Mouse (Mus musculus) spleen, adult 12 weeks (tissue): ENCODE results near the gene Timp3.
A peak's percentile ranks its signal among the peaks of the same experiment; 100 is the strongest.

ENCODE experiments used
- DNase-seq: peaks from one replicate; pipeline ENCODE4 v3.0.0; 2022; ENCODE audit warnings: low spot score

Gene Timp3

DNA sequence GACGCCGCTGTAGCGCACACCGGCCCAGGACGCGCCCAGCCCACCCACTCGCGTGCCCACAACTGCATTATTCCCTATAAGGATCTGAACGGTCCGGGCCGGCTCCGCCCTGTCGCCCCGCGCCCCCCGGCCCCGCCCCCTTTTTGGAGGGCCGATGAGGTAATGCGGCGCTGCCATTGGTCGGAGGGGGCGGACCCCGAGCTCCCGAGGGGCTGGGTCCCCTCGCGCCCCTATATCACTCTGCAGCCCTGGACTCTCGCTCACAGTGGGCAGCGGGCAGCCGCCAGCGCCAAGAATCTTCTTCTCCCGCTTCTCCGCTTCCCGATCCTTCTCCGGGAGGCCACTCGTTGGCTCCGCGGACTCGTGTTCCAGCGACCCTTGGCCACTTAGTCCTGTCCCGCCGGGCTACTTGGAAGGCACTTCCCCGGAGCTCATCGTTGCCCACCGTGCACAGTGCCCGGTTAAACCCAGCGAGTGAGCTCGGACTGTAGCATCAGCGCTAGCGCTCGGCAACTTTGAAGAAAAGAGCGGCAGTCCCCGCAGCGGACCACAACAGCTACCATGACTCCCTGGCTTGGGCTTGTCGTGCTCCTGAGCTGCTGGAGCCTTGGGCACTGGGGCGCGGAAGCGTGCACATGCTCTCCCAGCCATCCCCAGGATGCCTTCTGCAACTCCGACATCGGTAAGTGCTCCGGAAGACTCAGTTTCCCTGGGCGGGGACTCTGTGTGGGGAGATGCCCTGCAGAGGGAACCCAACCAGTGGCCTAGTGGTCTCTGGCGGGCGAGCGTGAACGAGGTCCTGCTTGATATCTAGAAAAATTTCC, at the start of gene Timp3:
Timp3 (plus strand) TSS at position 80 of the 824 bp plus-strand sequence.
- DNase-seq = no peak

DNA sequence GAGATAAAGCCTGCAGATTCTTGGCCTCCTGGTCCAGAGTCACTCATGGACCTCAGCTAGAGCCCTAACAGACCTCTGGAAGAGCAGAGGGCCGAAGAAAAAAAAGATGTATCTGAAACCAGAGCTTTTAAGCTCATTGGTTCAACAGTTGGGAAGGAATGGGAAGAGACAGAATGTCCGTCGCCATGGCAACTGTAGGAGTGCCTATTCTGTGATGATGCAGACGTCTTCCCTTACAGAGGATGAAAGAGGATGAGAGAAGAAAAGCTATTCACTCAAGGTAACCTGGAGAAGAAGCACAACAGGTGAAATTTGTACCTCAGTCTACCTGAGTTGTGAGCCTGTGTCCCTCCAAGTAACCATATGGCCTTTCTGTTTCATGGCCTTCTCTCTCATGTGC, 44.0 kb upstream of the Timp3 start:
- no peak for DNase-seq

DNA sequence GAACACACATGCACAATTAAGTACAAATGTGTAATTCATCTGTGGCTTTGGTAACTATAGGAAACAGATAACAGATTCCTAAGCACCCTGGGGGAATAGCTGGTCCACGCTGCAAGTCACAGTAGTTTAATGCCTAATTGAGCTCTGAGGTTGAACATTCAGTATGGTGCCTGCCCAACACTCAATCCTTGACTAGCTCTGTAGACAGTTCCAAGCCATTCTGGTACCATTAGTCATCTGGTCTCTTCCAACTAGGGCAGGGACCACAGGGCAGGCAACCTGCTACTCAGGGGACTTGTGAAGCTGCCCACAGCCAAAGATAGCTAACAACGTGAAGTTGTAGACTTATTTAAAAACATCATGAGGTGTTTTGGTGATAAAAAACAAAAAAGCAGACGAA, 43.1 kb upstream of the Timp3 start:
- no peak for DNase-seq

DNA sequence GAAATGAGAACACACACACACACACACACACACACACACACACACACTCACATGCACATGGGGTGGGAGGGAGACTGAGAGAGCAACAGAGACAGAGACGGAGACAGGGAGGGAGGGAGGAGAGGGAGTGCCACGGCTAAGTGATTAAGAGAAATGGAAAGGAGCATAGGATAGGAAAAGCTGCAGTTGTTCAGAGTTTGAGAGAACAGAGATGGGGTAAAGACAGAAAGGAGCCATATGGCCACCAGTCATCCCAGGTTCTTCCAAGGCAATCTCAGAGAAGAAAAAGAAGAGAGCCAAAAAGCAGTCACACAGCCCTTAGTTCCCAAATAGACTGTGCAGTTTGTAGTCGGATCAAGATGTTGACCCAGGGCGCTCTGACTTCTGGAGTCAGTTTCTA, 42.1 kb upstream of the Timp3 start:
- DNase-seq = no peak

DNA sequence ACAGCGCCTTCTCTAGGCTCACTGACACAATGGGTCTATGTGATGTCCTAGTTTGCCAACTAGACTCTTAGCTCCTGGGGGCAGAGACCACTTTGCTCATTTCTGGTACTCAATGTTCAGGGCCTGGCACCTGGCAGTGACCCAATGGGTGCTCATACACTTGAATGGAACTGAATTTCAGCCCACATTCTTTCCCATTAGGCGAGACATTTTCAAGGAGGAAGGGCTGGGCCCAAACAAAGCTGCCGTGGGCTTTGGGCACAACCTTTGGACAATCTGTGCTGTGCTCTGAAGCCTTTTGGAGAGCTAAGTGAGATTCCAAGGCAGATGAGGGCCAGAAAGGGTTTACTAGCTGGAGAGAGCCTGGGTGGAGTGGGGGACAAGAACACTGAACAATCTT, 41.2 kb upstream of the Timp3 start:
- no peak for DNase-seq

DNA sequence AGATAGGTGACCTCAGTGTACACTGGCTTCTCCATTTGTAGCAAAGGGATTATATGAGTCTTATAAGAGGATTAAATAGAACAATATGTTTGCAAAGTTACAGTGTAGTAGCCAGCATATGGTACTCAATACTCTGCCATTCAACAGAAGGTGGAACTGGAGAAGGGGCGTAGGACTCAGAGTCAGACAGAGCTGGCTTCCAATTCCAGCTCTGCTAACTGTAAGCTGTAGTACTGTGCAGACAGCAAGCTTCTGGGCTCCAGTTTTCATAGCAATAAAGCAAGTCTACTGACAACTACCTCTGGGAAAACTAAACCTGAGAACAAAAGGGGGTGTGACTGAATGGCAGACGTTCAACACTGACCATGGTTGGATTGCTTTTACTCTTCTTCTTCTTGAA, 38.4 kb upstream of the Timp3 start:
- no peak for DNase-seq

DNA sequence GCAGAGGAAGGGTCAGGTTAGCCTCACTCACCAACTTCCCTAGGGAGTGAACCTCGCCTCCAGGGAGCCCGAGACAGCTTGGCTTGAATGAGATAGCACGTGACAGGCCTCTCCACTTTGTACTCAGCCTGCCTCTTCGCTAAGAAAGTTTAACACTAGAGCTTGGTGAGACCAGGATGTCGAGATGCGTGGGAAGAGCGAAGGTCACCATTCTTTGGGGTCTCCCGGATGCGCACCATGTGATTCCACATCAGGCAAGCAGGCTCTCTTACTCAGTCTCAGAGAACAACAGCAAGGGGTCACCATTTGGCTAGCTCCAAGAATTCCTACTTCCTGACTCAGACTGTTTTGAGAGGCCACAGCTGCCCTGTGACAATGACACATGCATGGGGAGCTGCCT, 35.6 kb upstream of the Timp3 start:
- no peak for DNase-seq

DNA sequence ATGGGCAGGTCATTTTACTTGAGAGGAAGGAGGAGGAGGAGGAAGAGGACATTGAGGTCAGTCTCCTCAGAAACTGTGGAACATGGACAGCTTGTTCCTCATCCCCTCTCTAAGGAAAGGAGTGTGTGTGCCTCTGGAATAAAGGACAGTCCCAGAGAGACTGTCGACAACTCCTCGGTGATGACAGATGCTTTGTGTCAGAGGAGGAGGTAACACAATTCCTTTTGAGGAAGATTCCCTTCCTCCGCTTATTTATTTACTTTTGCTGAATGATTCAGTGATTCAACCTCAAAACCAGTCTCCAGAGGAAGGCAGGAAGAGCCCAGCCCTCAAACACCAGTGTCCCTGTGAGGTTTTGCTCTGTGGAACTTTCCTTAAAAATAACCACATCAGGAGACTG, 29.9 kb upstream of the Timp3 start:
- DNase-seq = no peak

DNA sequence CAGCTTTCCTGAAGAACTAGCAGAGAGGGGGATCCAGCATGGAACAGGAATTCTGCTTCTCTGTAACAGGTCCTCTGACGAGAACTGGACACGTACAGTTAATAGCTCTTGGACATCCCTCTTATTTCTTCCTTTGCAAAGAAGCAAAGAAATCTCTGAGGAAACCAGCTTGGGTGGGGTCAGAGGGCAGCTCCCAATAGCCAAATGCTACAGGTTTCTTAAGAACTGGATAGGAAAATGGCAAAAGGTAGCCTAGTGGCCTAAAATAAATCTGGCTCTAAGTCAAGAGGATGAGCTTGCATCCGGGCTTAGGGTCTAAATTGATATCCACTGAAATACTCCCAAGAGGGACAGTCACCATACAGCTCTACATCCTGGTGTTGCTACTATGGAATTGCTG, 27.3 kb upstream of the Timp3 start:
- DNase-seq = no peak

DNA sequence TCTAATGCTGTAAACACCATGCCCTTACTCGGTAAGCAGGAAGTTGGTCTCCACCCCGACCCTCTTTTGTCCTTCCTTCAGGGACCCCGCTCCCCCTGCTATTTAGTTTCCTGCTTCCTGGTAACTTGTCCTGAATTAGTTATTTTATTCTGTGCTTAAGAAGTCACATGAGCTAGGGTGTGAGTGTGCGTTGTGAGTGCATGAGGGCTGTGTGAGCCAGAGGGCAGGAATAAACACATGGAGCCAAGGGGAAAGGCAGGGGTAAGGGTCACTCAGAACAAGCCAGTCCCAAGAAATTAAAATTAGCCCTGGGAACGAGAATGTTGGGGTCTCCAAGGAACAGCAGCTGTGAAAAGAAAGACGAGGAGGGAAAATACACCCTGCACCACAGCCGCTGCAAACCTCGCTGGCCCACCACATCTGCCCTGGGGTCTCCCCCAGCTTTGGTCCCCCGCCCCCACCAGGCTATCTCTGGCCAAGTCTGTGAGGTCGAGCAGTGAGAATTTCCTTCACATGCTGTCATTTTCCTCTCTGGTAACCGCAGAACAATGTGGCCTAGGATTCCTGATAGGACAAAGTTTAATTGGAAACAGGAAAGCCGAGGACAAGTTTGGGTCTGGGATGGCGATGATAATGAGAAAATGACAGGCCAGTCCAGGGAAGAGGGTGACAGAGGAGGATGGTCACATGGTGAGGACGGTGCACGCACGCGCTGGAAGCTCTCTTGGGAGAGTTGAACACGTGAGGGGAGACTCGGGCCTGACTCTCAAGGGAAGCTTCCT, 26.6 kb upstream of the Timp3 start:
- no peak for DNase-seq

DNA sequence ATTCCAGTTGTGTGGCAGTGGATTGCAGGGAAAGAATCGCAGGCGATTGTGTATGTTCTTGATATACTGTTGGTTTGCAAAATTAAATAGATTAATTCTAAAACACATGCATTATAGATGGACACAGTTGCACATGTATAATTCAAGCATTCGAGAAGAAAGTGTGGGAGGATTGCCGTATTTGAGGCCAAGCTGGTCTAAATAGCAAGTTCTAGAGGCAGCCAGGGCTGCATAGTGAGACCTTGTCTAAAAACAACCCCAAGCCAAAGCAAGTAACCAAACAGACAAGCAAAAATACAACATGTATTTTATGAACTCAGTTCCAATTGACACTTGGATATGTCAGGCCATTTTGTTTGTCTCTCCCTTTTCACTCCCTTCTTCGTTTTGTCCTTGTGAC, 24.6 kb upstream of the Timp3 start:
- DNase-seq = no peak

DNA sequence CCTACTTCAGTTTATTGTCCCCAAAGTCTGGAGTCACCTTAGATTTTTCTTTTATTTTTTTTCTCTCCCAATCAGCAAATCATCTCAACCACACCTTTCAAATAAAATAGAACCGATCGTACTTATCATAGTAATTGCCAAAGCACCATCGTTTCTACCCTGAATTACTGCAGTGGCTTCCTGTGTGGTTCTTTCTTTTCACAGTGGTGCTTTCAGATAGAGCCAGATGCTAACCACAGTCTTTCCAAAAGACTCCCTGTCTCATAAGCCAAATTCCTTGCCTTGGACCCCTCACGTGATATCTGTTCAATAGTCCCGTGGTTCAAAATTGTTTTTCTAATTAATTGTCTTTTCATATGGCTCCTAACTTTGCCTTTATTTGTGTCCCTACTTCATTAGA, 22.8 kb upstream of the Timp3 start:
- DNase-seq = no peak

DNA sequence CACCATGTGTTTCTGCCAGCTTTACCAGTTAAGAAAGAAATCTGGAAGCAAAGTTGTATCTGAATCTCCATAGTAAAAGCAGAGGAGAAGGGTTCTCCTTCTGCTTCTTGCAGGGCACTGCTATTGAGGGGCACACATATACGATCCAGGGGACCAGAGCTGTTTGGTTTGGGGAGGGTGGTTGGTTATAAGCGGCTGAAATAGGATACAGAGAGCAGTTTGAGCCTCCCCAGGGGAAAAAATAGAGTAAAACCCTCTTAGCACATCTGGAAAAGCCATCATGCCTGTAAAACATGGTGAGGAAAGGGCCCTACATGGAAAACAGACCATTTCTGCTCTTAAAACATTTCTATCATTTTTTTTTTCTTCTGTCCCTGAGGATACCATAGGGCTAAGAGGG, 21.7 kb upstream of the Timp3 start:
- no peak for DNase-seq

DNA sequence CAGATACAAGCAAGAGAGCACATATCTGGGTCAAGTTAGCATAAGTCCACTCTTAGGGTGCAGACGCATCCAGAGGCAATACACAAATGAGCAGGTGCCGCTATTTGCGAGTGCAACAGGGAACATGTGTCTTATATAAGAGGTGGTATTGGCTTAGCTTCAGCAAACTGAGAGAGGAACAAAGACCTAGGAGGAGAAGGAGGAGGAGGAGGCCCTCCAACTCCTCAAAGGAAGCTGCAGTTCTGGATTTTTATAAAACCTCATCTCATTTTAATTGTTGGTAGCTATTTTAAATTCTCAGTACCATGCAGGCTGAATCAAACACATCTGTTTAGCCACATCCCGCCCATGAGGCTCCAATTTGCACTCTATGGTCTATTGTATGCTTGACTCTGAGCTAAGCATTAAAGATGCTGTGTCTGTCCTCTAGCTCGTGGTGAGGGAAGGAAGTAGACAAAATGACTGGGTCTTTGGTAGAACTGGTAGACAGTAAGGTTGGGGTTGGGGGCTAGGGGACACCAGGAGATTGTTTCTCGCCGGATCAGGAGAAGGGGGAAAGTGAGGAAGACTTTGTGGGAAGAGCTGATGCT, 20.5 kb upstream of the Timp3 start:
- DNase-seq = no peak

DNA sequence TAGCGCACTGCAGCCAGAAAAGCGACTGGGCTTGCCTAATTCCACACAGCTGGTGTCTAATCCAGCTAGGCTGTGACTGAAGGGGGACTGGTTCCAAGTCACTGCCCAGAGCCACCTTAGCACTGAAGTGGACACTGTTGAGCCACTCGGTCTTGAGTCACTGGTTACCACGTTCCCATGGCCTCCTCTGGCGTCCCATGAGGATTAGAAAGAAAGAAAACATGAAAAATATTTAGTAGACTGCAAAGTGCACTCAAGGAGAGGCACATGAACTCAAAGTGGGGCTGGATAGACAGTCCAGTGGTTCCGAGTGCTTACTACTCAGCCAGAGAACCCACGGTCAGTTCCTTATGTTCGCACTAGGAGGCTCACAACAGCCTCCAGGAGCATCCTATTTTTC, 18.9 kb upstream of the Timp3 start:
- no peak for DNase-seq

DNA sequence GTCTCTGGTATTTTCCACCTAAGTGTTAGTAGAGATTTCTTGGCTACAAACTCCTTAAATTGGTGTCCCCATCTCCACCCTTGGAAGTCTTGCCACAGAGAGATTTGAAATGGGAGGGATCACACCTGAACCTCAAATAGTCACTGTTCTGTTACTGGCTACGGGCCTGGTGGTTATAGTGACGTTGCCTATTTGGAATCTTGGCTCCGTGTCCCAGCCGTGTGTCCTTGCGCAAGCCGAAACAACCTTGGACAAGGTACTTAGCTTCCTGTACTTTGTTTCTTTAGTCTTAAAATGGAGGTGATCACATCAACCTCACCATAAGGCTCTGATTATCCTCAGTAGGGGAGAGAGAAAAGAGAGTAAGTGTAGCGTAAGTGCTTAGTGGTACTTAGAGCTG, 13.7 kb upstream of the Timp3 start:
- no peak for DNase-seq

DNA sequence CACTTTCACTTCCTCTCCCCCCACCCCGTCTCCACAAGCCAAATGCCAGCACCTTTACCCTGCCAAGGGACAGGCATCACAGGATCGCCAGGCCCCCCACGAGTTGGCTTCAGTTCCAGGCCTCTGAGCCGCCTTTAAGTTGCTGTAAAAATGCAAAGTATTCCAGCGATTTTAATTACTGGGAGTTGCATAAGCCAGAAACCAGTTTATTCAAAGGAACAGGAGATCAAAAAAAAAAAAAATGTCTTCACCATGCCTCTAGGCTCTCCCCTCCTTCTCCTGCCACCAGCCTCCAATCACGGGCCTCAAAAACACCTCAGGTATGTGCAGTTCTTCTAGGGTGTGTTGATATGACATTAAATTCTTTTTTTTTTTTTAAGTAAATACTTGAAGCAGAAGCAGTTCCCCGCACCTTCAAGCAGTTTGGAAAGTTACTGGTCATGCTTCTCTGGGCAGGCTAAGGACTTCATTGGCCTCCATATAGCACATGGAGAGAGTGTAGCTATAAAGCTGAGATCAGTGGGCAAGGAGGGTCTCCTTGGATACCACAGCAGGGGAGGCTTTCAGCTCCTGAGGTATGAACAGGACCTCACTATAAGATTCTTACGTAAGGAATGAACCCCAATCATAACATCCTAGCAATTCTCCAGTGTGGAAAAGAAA, 9.9 kb upstream of the Timp3 start:
- no peak for DNase-seq

DNA sequence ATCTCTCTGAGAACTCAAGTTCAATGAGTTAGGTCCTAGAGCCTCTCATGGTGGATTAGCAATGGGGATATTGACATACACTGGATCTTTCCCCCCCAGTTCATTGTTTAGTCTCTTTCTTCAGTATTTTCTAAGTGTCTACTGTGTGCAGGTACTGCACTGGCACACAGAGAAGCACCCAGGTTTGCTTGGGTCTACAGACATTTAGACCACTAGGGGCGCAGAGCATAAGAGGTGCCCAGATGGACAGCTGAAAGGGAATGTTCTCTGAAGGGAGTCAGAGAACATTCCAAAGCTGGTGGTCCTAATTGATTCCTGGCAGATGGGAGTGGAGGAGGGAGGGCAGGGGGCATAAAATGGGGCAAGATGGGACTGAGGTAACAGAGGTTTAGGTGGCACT, 6.3 kb upstream of the Timp3 start:
- DNase-seq = no peak

DNA sequence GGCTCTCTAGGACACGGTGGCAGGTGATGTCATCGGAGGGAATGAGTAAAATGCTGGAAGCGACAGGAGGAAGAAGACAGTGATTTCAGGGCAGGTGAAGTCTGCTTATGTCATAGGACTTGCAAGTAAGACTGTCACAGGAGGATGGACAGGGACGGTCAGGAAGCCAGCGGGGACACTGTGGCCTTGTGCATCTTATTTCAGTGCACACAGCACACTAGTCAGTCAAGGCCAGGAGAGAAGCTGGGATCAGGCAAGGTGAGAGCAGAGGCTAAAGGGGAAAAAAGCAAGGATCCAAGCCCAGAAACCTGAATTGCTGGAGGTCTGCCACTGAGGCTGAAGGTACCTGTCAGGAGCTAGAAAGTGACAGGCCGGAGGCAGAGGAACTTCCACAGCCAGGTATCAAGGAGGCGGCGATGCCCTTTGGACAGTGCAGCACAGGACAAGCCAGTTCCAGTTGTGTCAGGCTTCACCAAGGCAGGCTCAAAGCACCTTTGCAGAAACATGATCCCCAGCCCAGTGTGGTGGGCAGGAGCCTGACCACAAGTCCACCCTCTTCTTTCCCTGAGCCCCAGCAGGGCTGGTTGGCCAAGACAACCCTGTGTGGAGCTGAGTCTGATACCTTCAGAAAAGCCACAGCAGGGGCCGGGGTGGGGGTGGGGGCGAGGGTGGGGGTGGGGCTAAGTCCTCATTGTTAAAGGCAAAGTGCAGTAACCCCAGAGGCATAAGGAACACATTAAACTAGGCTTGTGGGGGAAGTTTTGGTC, 5.4 kb upstream of the Timp3 start:
- no peak for DNase-seq

DNA sequence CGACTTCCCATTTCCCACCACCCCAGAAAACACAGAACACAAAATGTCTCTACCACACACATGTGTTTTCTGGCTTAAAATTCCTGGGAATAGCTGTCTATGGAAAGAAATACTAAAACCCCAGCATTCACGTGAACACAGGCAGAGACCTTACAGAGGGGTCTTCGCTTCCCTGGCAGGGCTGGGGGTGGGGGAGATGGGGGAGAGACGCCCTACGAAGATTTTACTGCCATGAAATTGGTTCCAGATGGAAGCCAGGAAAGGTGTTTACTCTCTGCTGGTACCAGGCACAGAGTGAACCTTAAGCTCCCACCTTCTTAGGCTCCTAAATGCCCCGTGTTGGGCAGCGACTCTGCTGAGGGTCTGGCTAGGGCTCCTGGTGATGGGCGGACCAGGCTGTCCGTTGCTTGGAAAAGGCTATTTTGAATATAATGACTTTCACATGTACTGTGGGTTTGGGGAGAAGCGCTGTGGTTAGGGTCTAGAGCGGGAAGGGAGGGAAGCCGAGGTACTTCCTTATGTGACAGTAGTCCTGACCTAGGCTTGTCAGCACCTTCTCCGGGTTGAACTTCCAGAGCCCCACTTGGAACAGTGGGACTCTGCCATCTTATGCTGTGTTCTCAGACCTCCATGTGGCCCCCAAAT, 4.6 kb upstream of the Timp3 start:
- no peak for DNase-seq

DNA sequence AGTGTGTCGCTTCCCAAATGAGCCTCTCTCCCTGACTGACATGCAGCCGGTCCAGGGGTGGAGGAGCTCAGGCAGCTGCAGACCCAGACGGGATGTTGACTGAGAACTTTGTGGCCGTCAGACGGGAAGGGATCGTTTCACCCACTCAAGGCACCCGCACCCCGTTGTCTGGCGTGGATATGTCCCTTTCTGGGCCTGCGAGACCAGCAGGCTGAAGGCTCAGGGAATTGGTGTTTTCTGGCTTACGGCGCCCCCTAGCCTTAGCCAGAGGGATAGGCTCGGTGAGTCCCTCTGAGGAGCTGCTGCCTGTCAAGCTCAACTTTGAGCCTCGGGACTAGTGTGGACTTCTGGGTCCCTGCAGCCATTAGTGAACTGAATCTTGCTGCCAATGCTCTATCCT, 4.1 kb upstream of the Timp3 start:
- peak; percentile 13 for DNase-seq
